Mouse (Mus musculus): Measurements from ENCODE around the gene Hyal1. TPM values are rescaled to one million over a fixed set of nuclear protein-coding genes. Genes with fewer than 3 reads are reported as not detected.

Gene Hyal1
- polyA plus RNA-seq, 1 experiment from 2014 or later, result 6.2 TPM

DNA sequence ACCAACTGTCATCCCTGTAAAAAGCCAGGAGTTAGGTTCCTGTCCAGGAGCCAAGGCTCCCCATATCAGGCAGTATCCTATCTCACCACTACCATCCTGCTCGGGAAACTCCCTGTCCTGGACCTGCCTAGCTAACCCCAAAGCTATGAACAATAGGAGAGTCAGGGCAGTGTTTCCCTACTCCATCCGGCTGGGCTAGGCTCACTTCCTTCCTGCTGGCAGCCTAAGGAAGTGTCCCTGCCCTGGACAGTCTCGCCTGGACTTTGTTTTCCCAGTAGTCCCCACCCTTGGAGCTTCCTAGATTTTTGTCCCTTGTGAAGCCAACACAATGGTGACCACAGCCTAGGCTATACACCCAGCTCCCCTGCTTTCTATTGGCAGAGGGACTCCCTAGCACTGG, 9.9 kb upstream of the Hyal1 start:
- DNase-seq (ENCODE audit: low spot score) (no peak), ATAC-seq (replicated peaks; ENCODE audit: low FRiP score) (no peak)
- WGBS, result 65% methylated on average over 3 of the region's 3 CpGs
- H3K4me2 ChIP-seq (ENCODE audit: low read depth, low read length, severe bottlenecking), result no peak overlapping the region
- H3K4me3 ChIP-seq (ENCODE audit: low read depth, low read length), result no peak overlapping the region
- peaks cover 7% of the 10 kb centered on the region; the same call in 1 of the 2 replicates for H3K36me3 ChIP-seq (ENCODE audit: control insufficient read depth, insufficient read depth, low read length)
- peaks cover 28% of the 10 kb centered on the region for H3K4me1 ChIP-seq (replicated peaks; ENCODE audit: control insufficient read depth, insufficient read depth, low read length)
- no peak overlapping the region for H3K9ac ChIP-seq (ENCODE audit: low read length)
- no peaks in the 10 kb centered on the region for H3K27me3 ChIP-seq (ENCODE audit: control insufficient read depth, insufficient read depth, low read length)
- no peak overlapping the region for H3K27ac ChIP-seq (ENCODE audit: low read depth, low read length)
- no peaks in the 10 kb centered on the region for H3K9me3 ChIP-seq (ENCODE audit: control insufficient read depth, low read length)

DNA sequence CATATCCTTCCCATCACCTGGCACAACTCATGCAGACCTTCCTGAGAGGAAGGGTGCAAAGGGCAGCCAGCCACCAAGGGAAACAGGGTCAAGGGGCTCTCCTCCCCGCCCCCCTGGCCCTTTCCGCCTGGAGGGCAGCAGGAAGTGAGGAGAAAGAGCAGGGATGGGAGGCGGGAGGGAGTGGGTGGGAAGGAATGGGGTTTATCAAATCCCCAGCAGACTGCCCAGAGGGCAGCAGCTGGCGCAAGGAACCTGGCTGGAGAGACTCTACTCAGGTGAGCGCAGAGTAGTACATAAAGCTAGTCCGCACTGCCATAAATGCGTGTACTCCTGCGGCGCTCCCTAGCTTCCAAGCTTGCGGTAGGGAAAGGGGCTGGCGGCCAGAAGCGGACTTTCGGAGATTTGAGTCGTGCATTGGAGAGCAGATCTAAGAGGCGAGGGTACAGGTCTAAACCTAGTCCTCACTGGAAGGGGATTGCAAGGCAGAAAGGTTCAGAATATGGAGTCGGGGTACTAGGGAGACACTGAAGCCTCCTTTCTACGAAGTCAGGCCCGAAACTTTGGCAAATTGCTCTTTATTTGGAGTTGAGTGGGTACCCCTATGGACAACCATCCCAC, 8.9 kb upstream of the Hyal1 start, which contains the start of gene Hyal2:
Gene Hyal2, plus strand, starts transcription at position 244 of the 618 bp plus-strand sequence.
- Histone ChIP-seq H3K27ac (ENCODE audit: low read depth, low read length) (peak within 1 kb of the TSS; percentile 81), H3K36me3 (ENCODE audit: control insufficient read depth, insufficient read depth, low read length) (peaks cover 13% of the 10 kb centered on the region; the same call in 1 of the 2 replicates), H3K4me1 (replicated peaks; ENCODE audit: control insufficient read depth, insufficient read depth, low read length) (peaks cover 28% of the 10 kb centered on the region), H3K27me3 (ENCODE audit: control insufficient read depth, insufficient read depth, low read length) (no peaks in the 10 kb centered on the region), H3K4me3 (ENCODE audit: low read depth, low read length) (peak within 1 kb of the TSS; percentile 79), H3K9me3 (ENCODE audit: control insufficient read depth, low read length) (no peaks in the 10 kb centered on the region), H3K4me2 (ENCODE audit: low read depth, low read length, severe bottlenecking) (peak within 1 kb of the TSS; percentile 81), H3K9ac (ENCODE audit: low read length) (peak within 1 kb of the TSS; percentile 94)
- DNase-seq (ENCODE audit: low spot score) (peak; percentile 58), ATAC-seq (replicated peaks; ENCODE audit: low FRiP score) (no peak)
- WGBS, result 6% methylated on average over 18 of the region's 18 CpGs

DNA sequence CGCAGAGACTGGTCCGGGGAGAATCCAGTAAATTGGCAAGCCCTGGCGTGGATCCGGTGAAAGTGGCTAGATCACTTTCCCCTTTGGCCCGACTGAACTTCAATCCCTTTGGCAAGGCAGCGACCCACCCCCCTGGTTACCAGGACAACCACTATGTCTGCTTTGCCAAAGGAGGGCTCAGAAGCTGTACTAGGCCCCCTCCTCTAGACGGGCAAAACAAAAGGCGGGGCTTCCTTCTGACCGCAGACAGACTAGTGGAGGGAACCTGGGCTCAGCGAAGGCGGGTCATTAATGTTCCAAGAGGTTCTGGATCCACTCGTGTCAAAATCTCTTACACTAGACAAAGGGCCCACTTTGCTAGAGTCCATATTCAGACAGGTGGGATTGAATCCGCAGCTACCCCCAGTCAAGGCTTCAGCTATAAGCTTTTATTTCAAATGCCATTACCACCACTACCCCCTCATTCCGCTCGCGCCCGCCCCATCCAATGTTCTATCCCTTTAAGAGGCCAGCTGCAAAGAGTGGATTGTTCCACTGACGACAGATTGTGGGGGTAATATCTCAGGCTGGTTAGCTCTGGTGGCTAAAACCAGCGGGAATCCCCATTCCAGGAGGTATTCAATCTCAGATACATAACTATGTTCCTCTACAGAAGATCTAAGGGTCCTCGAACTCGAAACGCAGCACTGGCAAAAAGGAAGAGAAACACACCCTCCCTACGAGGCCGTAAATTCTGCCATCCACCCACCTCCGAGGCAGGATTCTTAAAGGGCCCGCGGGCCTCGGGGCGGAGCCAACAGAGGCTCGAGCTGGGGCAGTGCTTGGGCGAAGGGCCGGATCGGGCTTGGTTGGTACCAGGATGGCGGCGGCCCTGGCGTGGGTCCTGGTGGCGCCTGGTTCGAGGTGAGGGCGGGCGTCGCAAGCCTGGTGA, 8.1 kb upstream of the Hyal1 start:
- peak overlapping the region; percentile 81 for H3K4me2 ChIP-seq (ENCODE audit: low read depth, low read length, severe bottlenecking)
- H3K4me3 ChIP-seq (ENCODE audit: low read depth, low read length), result peak overlapping the region; percentile 79
- peak overlapping the region; percentile 81 for H3K27ac ChIP-seq (ENCODE audit: low read depth, low read length)
- DNase-seq (ENCODE audit: low spot score) (peak; percentile 91), ATAC-seq (replicated peaks; ENCODE audit: low FRiP score) (peak; percentile 88)
- H3K4me1 ChIP-seq (replicated peaks; ENCODE audit: control insufficient read depth, insufficient read depth, low read length), result peaks cover 26% of the 10 kb centered on the region
- H3K9me3 ChIP-seq (ENCODE audit: control insufficient read depth, low read length), result no peaks in the 10 kb centered on the region; the same call in 1 of the 2 replicates
- H3K9ac ChIP-seq (ENCODE audit: low read length), result peak overlapping the region; percentile 94
- no peaks in the 10 kb centered on the region for H3K27me3 ChIP-seq (ENCODE audit: control insufficient read depth, insufficient read depth, low read length)
- WGBS, result under 1% methylated on average over 41 of the region's 41 CpGs
- peaks cover 19% of the 10 kb centered on the region for H3K36me3 ChIP-seq (ENCODE audit: control insufficient read depth, insufficient read depth, low read length)

DNA sequence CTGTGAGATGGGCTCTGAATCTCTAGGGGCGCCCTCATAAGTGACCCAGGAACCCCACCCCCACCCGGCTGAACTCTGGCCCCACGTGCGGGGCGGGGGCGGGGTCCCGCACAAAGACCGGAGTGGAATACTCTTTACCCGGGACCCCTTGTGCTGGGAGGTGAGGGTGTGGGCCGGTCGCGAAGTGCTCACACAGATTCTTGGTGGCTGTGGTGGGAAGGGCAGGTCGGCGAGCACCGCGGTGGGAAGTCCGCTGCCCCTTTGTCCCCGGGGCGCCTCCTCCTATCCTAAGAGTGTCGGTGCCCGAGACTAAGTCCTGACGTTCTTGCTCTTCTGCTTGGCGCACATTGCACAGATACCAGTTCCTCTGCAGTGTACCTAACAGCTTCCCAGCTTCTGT, 7.5 kb upstream of the Hyal1 start:
- Histone ChIP-seq H3K9ac (ENCODE audit: low read length) (peak overlapping the region; percentile 94), H3K27ac (ENCODE audit: low read depth, low read length) (peak overlapping the region; percentile 81), H3K4me1 (replicated peaks; ENCODE audit: control insufficient read depth, insufficient read depth, low read length) (peaks cover 23% of the 10 kb centered on the region), H3K27me3 (ENCODE audit: control insufficient read depth, insufficient read depth, low read length) (no peaks in the 10 kb centered on the region), H3K4me2 (ENCODE audit: low read depth, low read length, severe bottlenecking) (peak overlapping the region; percentile 81), H3K36me3 (ENCODE audit: control insufficient read depth, insufficient read depth, low read length) (peaks cover 21% of the 10 kb centered on the region), H3K4me3 (ENCODE audit: low read depth, low read length) (peak overlapping the region; percentile 79), H3K9me3 (ENCODE audit: control insufficient read depth, low read length) (no peaks in the 10 kb centered on the region; the same call in 1 of the 2 replicates)
- DNase-seq (ENCODE audit: low spot score) (no peak), ATAC-seq (replicated peaks; ENCODE audit: low FRiP score) (peak; percentile 14)
- WGBS, result under 1% methylated on average over 23 of the region's 23 CpGs

DNA sequence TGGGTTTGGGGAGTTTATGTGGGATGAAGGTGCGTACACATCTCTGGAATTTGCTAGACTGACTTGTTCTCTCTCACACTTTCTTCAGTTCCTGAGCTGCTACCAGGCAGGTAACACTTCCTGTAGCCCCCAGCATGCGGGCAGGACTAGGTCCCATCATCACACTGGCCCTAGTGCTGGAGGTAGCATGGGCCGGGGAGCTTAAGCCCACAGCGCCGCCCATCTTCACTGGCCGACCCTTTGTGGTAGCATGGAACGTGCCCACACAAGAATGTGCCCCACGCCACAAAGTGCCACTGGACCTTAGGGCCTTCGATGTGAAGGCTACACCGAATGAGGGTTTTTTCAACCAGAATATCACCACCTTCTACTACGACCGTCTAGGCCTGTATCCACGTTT, 6.7 kb upstream of the Hyal1 start:
- Histone ChIP-seq H3K4me2 (ENCODE audit: low read depth, low read length, severe bottlenecking) (peak overlapping the region; percentile 81), H3K9me3 (ENCODE audit: control insufficient read depth, low read length) (no peaks in the 10 kb centered on the region; the same call in 1 of the 2 replicates), H3K4me1 (replicated peaks; ENCODE audit: control insufficient read depth, insufficient read depth, low read length) (peaks cover 23% of the 10 kb centered on the region), H3K36me3 (ENCODE audit: control insufficient read depth, insufficient read depth, low read length) (peaks cover 25% of the 10 kb centered on the region), H3K4me3 (ENCODE audit: low read depth, low read length) (peak overlapping the region; percentile 79), H3K27ac (ENCODE audit: low read depth, low read length) (no peak overlapping the region), H3K9ac (ENCODE audit: low read length) (peak overlapping the region; percentile 94), H3K27me3 (ENCODE audit: control insufficient read depth, insufficient read depth, low read length) (no peaks in the 10 kb centered on the region)
- ATAC-seq (replicated peaks; ENCODE audit: low FRiP score) (no peak), DNase-seq (ENCODE audit: low spot score) (no peak)
- WGBS, result 51% methylated on average over 13 of the region's 13 CpGs

DNA sequence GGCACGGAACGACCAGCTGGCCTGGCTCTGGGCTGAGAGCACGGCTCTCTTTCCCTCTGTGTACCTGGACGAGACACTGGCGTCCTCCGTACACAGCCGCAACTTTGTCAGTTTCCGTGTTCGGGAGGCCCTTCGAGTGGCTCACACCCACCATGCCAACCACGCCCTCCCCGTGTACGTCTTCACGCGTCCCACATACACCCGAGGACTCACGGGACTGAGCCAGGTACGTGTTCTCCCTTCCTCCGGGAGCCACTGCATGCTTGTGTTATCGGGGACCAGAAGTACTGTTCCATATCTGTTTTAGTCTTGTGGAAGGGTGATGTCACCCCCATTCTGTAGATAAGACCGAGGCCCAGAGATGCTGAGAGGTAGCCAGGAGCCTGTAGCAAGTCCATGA, 5.9 kb upstream of the Hyal1 start:
- H3K4me1 ChIP-seq (replicated peaks; ENCODE audit: control insufficient read depth, insufficient read depth, low read length), result peaks cover 23% of the 10 kb centered on the region
- peaks cover 25% of the 10 kb centered on the region for H3K36me3 ChIP-seq (ENCODE audit: control insufficient read depth, insufficient read depth, low read length)
- H3K4me3 ChIP-seq (ENCODE audit: low read depth, low read length), result peak overlapping the region; percentile 79; the same call in 1 of the 2 replicates
- H3K27ac ChIP-seq (ENCODE audit: low read depth, low read length), result no peak overlapping the region
- DNase-seq (ENCODE audit: low spot score) (peak; percentile 52), ATAC-seq (replicated peaks; ENCODE audit: low FRiP score) (no peak)
- H3K9me3 ChIP-seq (ENCODE audit: control insufficient read depth, low read length), result no peaks in the 10 kb centered on the region; the same call in 1 of the 2 replicates
- peak overlapping the region; percentile 81 for H3K4me2 ChIP-seq (ENCODE audit: low read depth, low read length, severe bottlenecking)
- H3K9ac ChIP-seq (ENCODE audit: low read length), result peak overlapping the region; percentile 94; the same call in 1 of the 2 replicates
- WGBS, result 90% methylated on average over 21 of the region's 21 CpGs
- no peaks in the 10 kb centered on the region for H3K27me3 ChIP-seq (ENCODE audit: control insufficient read depth, insufficient read depth, low read length)

DNA sequence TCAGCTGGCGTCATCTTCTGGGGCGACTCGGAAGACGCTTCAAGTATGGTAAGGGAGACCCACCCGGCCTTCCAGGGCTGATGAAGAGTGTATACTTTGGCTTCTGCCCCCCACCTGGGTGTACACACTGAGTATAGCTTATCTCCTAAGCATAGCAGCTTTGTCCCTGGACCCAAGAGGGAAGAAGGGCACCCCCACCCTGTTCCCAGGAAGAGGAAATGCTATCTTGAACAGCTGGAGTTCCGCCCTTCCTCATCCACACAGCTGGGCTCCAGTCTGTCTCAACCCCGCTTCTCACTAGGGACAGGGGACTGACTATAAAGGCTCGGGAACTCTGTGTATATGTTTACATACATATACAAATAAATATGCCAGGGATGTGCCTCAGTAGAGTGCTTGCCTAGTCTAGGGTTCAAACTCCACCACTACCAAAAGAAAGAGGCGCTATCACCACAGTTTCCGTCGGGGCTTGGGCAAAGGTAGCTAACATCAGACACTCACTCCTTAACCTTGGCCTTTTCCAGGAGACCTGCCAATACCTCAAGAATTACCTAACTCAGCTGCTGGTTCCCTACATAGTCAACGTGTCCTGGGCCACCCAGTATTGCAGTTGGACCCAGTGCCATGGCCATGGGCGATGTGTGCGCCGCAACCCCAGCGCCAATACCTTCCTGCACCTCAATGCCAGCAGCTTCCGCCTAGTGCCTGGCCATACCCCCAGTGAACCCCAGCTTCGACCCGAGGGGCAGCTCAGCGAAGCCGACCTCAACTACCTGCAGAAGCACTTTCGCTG, 5.0 kb upstream of the Hyal1 start:
- DNase-seq (ENCODE audit: low spot score) (no peak), ATAC-seq (replicated peaks; ENCODE audit: low FRiP score) (no peak)
- Histone ChIP-seq H3K36me3 (ENCODE audit: control insufficient read depth, insufficient read depth, low read length) (peaks cover 25% of the 10 kb centered on the region), H3K9ac (ENCODE audit: low read length) (no peak overlapping the region), H3K9me3 (ENCODE audit: control insufficient read depth, low read length) (no peaks in the 10 kb centered on the region; the same call in 1 of the 2 replicates), H3K4me3 (ENCODE audit: low read depth, low read length) (no peak overlapping the region), H3K27ac (ENCODE audit: low read depth, low read length) (no peak overlapping the region), H3K4me2 (ENCODE audit: low read depth, low read length, severe bottlenecking) (no peak overlapping the region), H3K27me3 (ENCODE audit: control insufficient read depth, insufficient read depth, low read length) (no peaks in the 10 kb centered on the region), H3K4me1 (replicated peaks; ENCODE audit: control insufficient read depth, insufficient read depth, low read length) (peaks cover 23% of the 10 kb centered on the region)
- 94% methylated on average over 22 of the region's 22 CpGs for WGBS

DNA sequence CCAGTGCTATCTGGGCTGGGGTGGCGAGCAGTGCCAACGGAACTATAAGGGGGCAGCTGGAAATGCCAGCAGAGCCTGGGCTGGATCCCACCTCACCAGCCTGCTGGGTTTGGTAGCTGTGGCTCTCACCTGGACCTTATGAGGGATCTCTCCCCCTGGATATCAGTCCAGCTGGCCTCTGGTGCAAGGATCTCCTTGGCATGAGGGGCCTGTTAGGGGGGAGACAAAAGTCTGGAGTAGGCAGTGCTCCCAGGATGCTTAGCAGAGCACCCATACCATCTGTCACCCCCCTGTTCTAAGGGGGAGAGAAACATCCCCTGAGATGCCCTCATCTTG, 4.4 kb upstream of the Hyal1 start:
- Histone ChIP-seq H3K4me2 (ENCODE audit: low read depth, low read length, severe bottlenecking) (no peak overlapping the region), H3K4me3 (ENCODE audit: low read depth, low read length) (no peak overlapping the region), H3K27ac (ENCODE audit: low read depth, low read length) (no peak overlapping the region), H3K9ac (ENCODE audit: low read length) (no peak overlapping the region), H3K27me3 (ENCODE audit: control insufficient read depth, insufficient read depth, low read length) (no peaks in the 10 kb centered on the region), H3K9me3 (ENCODE audit: control insufficient read depth, low read length) (no peaks in the 10 kb centered on the region; the same call in 1 of the 2 replicates), H3K36me3 (ENCODE audit: control insufficient read depth, insufficient read depth, low read length) (peaks cover 25% of the 10 kb centered on the region), H3K4me1 (replicated peaks; ENCODE audit: control insufficient read depth, insufficient read depth, low read length) (peaks cover 25% of the 10 kb centered on the region)
- DNase-seq (ENCODE audit: low spot score) (no peak), ATAC-seq (replicated peaks; ENCODE audit: low FRiP score) (no peak)
- WGBS, result 92% methylated on average over 2 of the region's 2 CpGs

Measured in forebrain, embryonic 11.5 days (tissue).